Mouse (Mus musculus) mouse embryonic stem cell (cell line): Measurements from ENCODE around the gene Fbxl17.

Source experiments
- in situ Hi-C, 2 experiments: fragments of 300-500 bp; cut with MboI; formaldehyde crosslinking; loops; 1 replicate in 1 of 2; 3 replicates in 1 of 2; pipeline ENCODE4 v1.14.3; 2019 to 2020; ENCODE audit warnings: low sequenced_read_pairs in 2 of 2, low pct_unique_long_range_greater_than_20kb in 1 of 2, mixed read lengths in 1 of 2; ENCODE audit not compliant: unreplicated experiment in 1 of 2

The Fbxl17 gene

DNA sequence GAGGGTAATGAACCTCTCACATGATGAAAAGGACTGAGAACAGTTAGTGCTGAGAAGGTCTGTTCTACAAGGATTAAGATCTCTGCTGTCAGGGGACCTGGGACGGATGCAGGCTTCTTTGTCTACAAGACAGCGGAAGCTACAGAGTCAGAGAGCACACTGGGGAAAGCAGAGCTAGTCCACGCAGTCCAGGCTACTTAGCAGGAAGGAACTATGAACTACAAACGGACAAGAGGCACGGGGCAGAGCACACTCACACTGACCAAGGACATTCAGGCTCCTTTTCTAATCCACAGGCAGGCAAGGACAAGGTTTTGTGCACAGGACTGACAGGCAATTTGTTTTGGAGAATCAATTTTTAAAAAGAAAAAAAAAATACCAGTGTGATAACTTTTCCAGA lies 437.0 kb downstream of the Fbxl17 start:
- in situ Hi-C loops: no loop called here

DNA sequence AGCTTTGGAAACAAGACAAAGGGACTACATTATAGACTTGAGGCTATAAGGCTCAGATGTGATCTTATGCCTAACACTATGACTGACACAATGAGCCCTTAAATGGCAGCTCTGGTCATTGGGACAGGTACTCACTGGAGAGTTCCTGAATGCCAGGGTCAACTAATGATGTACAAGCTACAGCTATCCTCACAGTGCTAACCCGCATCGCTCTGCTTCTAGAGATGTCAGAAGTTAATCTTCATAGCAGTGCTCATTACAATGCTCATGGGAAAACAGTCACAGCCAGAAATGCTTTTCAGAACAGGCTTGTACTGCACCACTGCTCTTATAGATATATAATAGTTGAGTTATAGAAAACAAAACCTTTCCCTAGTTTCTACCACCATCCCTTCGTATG lies 438.0 kb downstream of the Fbxl17 start:
- in situ Hi-C loops: no loop called here

DNA sequence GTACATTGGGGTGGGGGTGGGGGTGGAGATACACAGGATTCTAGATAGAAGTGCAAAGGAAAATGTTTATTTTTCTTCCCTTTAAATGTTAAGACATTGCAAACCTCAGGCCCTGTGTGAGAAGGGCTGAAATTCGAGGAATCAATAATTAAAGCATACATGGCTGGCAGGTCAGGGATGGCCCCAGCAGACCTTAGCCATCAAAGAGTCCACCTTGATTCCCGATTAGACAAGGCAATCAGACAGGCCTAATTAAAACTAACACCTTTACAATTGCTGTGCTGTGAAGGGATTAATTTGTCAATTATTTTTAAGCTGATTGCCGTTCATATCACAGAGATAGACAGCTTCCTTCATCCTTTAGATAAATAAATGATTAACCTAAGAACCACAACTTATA lies 439.0 kb downstream of the Fbxl17 start:
- in situ Hi-C loops: no loop called here

DNA sequence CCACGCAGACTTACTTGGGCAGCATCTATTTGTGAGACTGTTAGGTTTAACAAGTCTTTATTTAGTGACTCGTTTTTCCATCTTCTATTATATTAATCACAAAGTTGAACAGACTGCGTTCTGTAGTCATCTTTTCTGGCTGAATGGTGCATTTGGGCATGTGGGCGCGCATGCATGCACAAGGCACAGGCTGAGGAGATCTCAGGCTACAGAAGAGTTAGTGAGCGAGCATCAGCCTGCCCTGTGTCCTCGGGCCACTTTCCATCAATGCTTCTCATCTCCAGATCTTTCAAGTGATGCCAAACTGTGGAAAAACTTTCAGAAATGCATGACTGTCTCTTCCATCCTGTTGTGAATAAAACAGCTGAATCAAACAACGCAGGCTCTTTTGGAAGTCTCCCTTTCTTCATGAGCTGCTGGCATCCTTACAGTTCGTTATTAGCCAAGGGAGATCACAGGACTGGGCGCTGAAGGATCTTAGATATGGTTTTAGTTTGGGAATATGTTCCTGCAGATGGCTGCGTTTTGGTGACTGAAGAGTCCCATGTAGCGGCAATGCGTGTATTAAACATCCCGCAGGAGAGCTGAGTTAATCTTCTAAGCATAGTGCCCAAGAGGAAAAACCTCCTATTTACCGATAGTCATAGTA lies 442.0 kb downstream of the Fbxl17 start:
- in situ Hi-C loops: no loop called here

DNA sequence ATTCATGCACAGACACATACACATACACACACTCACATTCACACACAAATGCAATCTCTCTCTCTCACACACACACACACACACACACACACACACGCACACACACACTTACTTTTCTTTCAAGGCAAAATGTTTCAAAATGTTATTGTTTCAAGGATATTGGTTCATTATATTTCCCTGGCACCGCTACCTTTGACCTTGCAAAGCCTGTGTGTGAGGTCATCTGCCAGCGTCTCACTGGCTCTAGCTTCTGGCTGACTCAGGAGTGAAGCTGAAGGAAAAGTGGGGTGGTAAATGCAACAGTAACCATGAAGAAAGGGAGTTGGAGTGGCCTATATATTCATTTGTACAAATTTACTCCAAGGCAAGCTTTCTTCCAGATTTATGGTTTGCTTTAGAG lies 442.8 kb downstream of the Fbxl17 start:
- in situ Hi-C loops: no loop called here

DNA sequence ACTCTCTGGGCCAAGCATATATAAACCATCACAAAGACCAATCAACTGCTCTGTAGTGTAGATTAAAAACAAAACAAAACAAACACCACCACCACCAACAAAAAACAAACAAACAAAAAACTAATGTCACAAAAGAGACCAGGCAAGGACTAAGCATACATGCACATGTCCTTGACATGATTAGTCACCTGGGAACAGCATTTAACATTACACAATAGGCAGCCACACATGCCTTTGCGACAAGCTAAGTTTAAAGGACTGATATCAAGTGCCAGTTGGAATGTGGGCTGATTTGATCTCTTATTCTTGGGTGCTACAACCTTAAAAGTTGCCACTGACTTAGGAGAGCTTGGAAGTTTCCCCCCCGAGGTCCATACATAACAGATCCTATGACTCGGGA lies 446.5 kb downstream of the Fbxl17 start:
- in situ Hi-C loops: no loop called here

DNA sequence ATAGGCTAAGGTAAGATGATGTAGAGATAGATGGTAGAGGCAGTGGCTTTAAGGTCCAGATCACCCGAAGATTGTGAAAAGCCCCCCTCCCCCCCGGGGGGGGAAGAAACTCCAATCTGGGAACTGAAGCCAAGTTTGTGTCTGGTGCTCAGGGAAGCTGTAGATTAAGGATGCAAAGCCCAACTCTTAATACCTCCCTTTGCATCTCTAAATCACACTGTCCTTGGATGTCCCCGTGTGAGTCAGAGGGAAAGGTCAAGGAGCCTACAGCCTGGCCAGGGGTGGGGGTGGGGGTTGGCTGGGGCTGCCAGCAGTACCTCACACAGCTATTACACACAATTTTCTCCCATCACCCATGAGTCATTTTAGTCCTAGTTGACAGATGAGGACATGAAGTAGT lies 453.4 kb downstream of the Fbxl17 start:
- in situ Hi-C loops: no loop called here

DNA sequence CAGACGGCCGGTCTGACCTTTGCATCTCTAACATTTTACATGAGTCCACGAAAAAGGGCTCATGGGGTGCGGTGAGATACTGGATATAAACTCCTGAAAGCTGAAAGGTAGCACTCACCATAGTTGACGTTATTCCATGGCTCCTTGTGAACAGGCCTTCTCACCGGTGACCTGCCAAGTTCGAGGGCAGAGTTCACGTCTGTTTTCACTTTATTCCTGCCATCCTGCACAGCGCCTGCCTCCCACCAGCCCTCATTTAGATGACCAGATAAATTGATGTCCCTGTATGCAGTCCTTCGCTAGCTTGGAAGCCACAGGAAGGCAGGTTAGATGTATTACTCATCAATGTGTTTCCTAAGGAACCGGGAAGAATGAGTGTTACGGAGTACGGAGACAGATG lies 454.5 kb downstream of the Fbxl17 start:
- in situ Hi-C loops: no loop called here

DNA sequence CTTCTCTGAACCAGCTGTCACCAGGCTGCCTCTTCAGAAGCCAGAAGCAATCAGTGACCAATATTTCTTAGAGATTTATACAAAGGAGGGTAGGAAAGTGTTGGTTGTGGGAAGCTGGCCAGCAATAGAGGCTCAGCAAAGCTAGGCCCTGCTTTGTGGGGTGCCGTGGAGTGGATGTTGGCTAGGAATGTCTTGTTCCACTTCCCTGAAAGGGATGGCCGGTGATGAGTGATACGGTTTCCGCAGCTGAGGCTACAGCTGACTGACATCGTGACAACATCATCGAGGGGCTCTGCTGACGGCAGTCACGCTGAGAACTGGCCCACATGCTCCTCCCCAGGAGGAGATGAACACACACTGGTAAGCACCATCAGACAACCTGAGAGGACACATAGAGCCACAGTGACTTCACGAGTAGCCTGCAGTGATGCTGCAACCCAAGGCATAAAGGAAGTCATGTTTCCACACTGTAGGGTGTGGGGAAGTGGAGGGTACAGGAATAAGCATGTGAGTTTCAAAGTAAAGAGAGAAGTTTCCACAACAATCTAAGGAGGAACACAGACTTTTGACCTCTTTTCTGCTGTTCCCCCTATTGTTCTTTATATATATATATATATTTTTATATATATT lies 456.7 kb downstream of the Fbxl17 start:
- in situ Hi-C loops: no loop called here

DNA sequence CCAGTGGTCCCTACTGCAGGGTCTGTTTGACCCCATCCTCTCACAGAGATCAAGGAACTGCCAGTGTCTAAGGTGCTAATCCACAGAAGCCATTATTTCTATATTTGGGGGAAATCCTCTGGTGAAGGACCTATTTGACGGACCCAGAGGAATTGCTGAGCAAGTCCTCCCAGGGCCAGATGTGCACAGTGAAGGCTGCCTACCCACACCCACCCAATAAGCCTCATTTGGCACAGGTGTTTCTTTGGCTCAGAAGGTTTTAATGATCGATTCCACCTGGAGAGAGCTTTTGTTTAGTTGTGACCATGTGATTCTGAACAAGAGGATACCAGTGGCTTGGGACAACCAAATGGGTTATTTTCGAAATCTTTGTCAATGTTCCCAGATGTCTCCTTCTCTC lies 462.3 kb downstream of the Fbxl17 start:
- in situ Hi-C loops: no loop called here

DNA sequence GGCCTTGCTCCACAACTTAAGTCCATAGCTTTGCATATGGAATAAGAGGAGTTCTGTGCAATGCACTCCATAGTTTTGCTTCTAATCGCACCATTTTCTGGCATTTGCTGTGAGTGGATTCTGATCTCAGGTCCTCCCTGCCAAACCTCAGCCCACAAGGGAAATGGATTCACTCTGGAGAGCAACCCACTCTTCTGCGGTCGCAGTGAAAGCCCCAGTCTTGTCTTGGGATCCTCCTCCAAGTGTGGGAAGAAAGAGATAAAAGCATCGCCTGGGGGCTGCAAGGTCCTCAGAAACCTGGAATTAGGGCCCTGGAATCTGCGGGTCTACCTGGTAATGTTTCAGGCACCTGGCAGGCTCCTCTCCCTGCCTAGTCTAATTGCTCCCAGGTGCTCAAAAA lies 466.7 kb downstream of the Fbxl17 start:
- in situ Hi-C loops: no loop called here

DNA sequence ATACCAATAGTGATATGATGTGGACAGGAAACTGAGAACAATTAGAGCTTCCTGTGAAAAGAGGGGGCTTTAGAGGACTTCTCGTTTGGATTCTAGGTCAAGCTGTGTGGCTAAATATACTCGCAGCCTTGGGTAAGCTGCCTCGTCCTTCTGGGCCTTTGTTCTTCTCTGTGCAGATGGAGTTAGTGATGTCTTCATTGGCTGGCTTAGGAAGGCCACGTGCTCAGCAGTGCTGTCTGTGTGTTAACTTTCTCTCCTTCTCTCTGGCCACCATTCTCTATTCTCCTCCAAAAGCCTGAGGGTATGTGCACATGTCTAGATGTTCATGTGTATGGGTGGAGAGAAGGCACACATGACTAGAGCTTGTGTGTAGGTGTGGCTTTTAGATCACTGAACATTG lies 470.7 kb downstream of the Fbxl17 start:
- in situ Hi-C loops: no loop called here

DNA sequence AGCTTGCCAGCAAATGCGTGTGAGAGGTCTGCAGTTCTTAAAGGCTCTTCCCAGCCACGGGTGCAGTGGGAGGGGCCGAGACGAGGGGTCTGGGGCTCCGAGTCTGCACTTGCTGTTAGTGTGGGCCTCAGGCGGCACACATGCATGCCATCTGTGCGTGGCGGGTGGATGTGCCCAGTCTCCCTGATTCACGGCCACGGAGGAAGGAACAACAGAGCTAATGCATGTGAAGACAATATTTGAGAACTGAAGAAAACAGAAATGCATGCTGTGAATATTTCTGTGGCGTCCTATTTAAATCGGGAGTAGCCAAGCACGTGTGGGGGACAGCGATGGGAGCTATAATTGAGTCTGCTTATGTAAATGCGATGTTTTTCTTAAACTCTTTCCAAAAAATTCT lies 474.6 kb downstream of the Fbxl17 start:
- in situ Hi-C loops: no loop called here

DNA sequence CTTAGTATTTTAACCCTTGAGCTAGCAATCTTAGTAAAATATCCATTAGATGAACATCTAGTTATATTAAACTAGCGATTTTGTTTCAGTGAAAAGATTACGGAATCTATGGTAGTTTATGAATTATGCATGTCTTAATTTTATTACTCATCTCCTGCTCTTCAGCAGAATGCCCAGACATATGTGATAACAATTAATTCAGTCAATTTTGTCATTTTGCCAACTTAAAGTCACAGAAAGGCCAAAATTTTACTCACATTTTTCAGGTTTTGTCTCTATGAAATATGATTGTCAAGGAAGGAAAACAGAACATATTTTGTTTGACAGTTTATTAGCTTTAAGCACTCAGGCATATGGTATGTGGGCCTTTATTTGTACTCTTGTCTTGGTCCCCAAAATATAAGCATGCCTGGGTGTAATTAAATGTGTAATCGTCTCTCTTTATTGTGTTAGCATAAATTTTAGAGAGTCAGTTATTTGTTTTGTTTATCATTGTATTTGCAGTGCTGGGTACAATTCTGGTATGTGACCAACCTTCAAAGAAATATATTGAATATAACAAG lies 482.1 kb downstream of the Fbxl17 start:
- in situ Hi-C loops: no loop called here

DNA sequence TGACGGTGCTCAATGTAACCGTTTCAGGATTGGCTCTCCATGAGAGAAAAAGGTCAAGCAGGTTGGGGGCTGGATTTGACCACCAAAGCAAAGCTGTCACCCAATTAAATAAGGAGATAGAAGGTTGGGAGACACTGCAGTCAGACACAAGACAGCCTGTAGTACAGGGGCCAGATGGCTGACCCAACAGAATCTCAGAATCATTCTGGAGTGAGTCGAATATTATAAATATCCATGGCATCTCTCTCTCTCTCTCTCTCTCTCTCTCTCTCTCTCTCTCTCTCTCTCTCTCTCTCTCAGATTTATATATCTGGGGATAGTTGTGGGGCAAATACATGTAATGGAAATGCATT lies 487.3 kb downstream of the Fbxl17 start:
- in situ Hi-C loops: no loop called here

DNA sequence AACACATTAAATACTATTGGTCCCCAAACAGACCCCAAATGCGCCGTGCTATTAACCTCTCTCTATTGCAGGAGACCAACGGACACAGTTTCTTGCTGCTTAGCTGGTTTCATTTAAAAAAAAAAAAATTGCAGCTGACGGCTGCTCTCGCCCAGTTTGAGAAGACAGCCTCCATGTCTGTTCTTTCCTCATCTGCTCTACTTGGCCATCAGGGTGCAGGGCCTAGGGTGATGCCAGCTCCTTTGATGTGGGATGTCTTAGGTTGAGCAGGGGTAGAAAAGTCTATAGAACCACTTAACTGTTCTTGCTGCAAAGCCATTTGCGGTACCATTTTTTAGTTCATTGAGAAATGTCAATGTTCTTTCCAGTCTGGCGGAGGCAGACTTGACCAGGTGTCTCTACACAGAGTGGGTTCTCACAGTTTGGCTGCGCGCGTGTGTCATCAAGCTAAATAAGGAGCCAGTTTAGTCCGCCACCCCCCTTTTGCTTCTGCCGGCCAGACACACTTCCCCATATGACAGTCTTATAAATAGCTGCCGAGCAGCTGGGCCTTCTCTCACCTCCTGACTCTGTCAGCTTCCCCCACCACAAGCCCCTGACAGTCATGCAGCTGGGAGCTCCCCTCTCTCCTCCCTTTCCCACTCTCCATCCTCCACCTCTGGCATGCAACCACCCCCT lies 487.8 kb downstream of the Fbxl17 start:
- in situ Hi-C loops: no loop called here

DNA sequence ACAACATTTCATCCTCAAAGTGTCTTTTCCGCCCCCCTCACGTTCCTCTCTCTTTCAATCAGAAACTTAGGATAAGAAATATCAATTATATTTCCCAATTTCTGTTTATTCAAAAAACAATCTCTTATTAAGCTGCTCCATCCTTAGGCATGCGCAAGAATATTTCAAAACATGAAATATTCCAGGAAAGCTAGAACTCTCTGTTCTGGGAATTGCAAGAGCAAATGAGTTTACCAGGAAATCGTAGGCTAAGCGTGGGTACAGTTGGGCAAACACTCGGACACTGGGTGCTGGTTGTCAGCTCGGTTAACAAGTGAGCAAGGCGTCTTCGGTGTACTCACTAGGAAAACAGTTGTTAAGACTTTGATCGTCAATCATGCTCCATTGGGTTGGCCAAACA lies 489.0 kb downstream of the Fbxl17 start:
- in situ Hi-C loops: no loop called here

DNA sequence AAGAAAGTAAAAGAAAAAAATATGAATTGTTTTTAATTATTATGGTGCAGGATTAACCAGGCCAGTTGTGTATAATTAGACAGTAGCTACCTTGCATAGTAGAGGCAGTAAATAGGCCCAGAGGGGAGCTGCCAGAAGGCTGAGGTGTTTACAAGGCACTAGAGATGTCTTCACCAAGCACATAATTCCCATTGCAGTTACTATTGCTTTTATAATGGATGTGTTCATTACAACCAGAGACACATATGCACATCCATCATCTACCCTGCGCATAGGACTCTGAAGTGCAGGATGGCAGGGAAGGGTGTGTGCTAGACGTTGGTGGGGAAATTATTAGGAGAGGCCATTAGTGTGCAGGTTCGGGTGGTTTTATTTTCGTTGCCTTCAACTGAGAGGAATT lies 491.0 kb downstream of the Fbxl17 start:
- in situ Hi-C loops: no loop called here

DNA sequence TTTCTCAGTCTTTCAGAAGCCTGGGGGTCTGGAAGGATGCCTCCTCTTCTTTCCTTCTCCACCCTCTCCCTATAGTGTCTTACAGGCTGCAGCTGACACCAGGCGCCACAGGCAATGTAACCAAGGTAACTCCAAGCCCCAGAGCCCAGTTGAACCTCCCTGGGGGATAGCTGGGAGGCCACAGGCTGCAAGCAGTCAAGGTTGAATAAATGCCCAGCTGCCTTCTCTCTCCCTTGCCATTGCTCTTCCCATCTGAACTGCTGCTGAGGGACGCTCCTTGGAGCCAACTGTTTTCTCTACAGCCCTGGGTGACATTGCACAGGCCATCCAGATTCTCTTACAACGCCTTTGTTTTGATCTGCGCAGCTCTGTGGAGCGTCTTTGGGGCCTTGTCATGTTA lies 491.5 kb downstream of the Fbxl17 start:
- in situ Hi-C loops: no loop called here

DNA sequence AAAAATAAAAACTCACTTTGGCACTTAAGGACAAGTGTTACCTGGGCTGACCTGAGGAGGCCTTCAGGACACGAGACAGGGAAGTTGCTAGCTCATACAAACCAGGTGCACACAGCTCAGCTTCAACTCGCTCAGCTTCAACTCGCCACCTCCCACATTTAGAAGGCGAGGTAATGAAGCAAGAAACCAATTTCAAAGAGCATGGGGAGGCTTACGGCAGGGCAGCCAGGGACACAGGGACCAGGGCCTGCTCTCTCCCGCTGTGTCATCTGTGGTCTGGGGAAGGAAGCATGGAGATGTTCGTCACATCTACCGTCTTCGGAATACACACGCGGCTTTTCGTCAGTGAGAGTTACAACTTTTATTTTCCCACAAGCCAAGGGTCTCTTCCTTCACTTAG lies 491.9 kb downstream of the Fbxl17 start:
- in situ Hi-C loops: no loop called here
